Mouse (Mus musculus) adrenal gland (tissue): ENCODE measurements around the gene Rtp2.
"Not testable (repeated sequence)": the region's sequence is repeated elsewhere in the genome, so short reads cannot be mapped to it uniquely, and the experiment has no call there.

Source experiments
- intact Hi-C: fragments of 180-260 bp; cut with DNase I; formaldehyde crosslinking; loops from one replicate; pipeline ENCODE4 v1.15.1; 2025

Rtp2 gene

GRCm38 (mm10) chr16:23953189-23953958 is 21.2 kb upstream of the Rtp2 start:
- intact Hi-C loops = loop anchor here (2.0 kb wide), 2 partner anchors 403 to 501 kb away; no protein-coding TSS in a partner anchor

DNA sequence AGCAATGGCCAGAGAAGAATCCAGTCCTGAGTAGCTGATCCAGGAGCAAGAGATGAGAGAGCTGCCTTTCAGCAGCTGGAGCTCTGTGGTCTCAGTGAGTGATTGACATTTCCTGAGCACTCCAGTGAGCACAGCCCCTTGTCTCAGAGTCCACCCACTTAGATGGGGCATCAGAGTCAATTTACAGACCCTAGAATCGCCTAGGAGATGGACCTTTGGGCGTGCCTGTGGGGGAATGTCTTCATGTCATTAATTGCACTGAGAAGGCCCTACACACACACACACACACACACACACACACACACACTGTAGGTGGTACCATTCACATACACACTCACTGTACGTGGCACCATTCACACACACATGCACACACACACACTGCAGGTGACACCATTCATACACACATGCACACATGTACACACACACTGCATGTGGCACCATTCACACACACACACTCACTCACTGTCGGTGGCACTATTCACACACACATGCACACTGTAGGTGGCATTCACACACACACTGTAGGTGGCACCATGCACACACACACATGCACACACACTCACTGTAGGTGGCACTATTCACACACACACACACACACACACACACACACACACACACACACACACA is 20.0 kb upstream of the Rtp2 start:
- intact Hi-C loops = loop anchor here (2.0 kb wide), 2 partner anchors 401 to 499 kb away; no protein-coding TSS in a partner anchor

DNA sequence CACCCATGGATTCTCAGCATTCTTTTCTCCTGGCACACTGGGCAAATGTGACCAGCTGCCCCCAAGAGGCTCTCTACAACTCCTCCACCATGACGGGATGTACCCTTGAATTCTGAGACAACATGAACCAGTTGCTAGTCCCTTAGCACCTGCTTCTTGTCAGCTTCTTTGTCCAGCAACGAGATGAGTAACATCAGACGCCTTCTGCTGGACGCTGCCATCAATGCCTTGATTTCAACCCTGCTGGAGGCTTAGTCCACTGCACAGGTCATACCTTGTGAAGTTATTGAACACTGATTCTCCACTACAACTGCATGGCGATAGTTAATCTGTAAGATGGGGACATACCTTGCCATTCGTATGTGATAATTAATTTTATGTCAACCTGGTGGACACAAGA is 15.5 kb upstream of the Rtp2 start:
- intact Hi-C loops = no loop called here

- intact Hi-C loops = no loop called here
Measured at GRCm38 (mm10) chr16:23944801-23945200, 12.6 kb upstream of the Rtp2 start.

DNA sequence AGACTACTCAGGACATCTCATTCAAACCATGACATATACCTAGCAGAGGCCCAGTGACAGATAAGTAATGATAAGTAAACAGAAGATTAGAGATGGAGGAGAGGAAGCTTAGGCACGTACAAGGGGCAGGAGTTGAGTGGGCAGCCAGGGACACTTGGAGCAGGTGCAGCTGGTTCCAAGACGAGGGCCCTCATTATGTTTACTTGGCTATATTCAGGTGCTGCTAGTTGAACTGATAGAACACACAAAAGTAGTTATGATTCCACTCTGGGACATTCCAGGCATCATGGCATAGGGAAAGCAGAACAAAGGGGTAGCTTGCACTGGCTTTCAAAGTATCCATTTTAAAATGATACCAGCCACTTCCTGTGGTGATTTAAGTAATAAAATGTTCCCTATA is 2.2 kb upstream of the Rtp2 start:
- intact Hi-C loops = no loop called here

DNA sequence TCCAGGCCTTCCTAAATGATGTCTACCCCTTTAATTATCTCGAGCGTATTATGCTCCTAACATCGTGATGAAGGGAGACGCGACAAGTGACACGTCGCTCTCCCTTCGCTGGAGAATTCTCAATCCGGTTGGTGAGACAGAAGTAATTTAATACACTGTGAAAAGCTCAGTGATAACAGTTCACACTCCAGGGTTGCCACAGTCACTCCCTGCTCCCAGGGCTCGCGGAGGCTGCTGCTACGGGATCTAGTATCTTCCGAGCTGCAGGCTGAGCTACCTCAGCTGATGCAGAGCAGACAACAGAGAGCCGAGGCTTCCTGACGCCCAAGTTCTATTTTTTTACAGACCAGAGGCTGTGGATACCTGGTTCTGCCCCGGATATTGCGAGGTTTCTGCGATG is 919 bp downstream of the Rtp2 start:
- intact Hi-C loops = no loop called here

- intact Hi-C loops = no loop called here
Measured at GRCm38 (mm10) chr16:23930426-23931073, 1.6 kb downstream of the Rtp2 start.

DNA sequence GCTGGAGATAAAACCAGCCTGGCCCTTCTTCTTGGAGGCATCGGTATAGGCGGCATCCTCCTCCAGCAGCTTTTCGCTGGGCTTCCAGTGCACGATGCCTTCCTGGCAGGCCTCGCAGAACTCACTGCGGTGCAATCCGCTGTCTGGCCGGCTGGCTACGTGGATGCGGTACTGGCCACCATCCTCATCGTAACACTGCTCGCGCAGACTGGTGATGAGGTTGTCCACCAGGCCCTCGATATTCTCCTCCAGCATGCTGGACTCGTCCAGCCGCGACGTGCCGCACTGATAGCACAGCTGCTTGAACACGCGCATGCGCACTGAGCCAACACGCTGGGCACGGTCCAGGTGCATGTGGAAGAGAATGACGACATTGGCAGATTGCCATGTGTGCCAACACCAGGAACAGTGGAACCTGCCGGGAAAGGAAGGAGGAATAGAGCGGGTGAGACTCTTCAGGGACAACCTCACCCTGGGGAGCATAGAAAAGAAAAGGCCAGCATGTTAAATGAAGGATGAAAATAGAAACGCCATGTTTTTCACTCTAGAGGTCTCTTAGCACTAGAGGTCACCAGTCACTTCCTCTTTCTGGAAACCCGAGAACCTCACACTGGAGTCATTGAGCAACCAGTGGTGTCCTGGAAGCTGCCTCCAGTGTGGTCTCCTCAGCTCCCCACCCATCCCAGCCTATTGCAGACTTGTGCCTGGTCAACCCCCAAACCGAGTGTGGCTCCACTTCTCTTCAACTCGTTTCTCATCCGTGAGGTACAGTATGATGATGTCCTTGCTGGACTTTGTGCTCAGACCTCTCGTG is 4.7 kb downstream of the Rtp2 start:
- intact Hi-C loops = no loop called here

DNA sequence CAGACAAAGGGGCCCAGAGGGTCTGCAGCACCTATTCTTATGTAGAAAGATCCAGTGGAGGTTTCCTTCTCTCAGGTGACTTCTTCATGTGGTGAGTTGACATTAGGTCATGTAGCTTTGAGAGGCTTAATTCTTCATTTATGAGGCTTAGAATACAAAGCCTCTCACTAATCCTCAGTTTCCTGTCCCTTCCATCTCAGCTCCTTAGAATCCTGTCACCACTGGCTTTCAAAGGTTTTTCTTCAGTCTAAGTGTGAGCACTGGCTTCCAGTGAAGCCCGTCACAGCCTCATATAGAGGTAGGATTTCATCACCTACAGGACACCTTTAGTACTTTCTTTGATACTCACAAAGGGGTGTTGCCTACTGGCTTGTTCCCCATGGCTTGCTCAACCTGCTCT is 9.3 kb downstream of the Rtp2 start:
- intact Hi-C loops = no loop called here

GRCm38 (mm10) chr16:23921697-23922096 is 10.5 kb downstream of the Rtp2 start:
- intact Hi-C loops = no loop called here

GRCm38 (mm10) chr16:23919418-23919817 is 12.8 kb downstream of the Rtp2 start:
- intact Hi-C loops = no loop called here

DNA sequence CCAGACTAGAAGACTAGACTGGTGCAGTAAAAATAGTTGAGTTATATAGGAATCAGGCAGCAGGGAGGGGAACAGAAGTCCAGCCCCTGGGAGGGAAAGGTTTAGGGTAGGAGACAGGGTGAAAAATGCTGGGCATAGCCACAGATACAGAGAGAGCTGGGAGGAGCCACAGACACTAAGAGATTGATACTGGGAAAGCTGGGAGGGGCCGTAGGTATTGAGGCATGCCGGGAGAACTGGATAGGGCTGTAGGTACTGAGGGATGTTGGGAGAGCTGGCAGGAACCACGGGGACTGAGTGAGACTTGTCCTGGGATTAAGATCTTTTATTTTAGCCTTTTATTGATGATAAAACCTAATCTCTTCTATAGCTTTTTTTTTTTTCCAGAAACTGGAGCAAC is 18.8 kb downstream of the Rtp2 start:
- intact Hi-C loops = no loop called here

DNA sequence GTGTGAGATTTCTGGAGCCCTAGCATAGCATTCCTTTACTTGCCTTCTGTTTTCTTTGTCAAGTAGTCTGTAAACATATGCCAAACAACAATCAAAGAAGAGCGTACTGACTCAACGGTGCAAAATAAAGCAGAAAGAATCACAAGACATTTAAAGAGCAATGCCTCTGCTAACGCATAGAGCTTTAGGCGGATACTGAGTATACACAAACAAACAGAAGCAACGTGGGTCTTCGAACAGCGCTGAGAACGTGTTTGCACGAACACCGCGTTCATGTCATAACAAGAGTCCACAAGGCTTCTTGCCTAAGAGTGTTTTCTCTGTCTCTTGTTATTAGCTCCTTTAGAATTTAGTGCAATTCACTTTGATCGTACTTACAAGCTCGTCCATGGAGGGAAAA is 19.5 kb downstream of the Rtp2 start:
- intact Hi-C loops = no loop called here

DNA sequence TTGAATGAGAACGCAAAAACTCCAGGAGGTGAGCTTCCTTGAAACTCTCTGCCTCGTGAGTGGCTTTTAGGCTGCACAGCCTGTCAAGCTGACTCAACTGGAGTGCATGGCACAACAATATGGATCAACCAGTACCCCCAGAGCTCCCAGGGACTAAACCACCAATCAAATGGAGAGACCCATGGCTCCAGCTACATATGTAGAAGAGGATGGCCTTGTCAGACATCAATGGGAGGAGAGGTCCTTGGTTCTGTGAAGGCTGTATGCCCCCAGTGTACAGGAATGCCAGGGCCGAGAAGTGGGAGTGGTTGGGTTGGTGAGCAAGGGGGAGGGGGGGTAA is 23.2 kb downstream of the Rtp2 start:
- intact Hi-C loops = not testable (repeated sequence)

DNA sequence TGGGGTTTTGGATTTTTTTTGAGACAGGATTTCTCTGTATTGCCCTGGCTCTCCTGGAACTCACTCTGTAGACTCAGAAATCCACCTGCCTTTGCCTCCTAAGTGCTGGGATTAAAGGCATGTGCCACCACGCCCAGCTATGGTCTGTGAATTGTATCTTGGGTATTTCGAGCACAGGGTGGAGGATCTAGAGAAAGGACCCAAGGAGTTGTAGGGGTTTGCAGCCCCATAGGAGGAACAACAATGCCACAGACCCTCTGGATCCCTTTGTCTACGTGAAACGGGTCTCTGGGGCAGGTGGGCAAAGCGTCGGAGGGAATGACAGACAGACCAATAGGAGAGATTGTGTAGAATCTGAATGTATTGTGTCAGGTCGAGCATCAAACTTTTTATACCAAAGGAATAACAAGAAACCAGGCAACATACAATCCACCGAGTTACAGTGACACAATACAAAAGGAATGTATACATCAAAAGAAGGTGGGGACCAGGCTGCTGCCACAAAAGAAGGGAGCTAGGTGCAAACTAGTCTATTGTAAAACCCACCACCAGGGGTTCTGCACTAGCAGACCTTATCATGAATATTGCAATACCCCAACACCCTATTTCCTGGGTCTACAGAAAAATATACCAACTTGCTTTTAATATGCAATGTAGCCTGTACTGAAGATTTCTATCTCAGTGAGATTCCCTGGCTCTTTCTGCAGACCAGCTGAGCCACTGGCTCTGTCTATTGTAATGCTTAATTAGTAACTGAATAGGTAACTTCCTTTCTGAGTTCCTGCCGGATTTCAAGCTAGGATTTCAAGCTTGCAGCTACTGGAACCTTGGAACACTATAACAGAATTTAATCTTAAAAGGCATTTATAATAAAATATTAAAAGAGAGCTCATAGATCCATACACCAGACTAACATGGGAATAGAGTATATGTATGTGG is 23.8 kb downstream of the Rtp2 start:
- intact Hi-C loops = not testable (repeated sequence)

GRCm38 (mm10) chr16:23906586-23906985 is 25.6 kb downstream of the Rtp2 start:
- intact Hi-C loops = not testable (repeated sequence)

- intact Hi-C loops = no loop called here
Measured at GRCm38 (mm10) chr16:23901411-23901810, 30.8 kb downstream of the Rtp2 start.

- intact Hi-C loops = no loop called here
Measured at GRCm38 (mm10) chr16:23900061-23900460, 32.1 kb downstream of the Rtp2 start.

DNA sequence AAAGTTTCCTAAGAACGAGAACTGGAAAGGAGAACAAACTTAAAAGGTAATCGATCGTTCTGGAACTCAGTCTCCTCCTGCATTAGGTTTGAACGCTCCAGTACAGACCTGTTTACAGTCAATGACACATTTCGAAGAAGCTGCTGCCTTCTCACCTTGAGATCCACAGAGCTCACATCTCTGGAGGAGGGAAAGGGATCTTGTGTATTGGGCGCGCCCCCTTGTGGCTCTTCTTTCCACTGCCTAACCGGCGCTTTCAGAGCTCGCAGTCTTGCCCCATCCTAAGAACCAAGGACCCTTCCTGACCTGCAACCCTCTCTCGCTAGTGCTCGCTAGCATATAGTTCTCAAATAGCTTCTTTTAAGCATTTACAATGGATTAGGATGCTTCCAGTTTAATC is 33.4 kb downstream of the Rtp2 start:
- intact Hi-C loops = loop anchor here (1.0 to 5.0 kb wide), 4 partner anchors 62 to 446 kb away; no protein-coding TSS in a partner anchor

DNA sequence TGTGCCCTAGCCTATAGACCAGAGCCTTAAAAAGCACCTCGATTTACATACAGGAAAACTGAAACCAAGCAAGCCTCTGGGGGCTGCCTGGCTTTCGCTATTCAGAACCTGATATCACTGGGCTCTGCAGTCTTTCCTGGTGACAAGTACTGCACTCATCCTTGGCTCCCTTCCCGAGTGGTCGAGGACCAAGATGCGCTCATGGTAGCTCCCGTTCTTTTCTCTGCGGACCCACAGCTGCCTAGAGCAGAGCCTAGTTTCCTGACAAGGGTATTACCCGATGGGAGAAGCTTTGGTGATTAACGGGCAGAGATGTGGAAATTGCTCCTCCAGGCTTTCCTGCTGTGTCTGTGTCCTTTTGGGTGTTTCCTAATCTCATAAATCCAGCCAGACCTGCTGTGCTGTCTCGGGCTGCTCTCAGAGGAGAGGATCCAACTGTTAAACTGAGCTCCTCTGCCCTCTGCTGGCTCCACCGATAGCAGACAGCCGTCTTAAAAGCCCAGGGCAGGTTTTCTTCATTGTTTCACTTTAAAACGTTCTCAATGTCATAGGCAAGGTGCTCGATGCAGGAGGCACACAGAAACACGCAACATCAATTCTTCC is 34.1 kb downstream of the Rtp2 start:
- intact Hi-C loops = loop anchor here (2.0 to 5.0 kb wide), 3 partner anchors 61 to 445 kb away; no protein-coding TSS in a partner anchor
